Mouse (Mus musculus) forebrain, embryonic 16.5 days (tissue): Measurements from ENCODE around the gene Upk3b. TPM values are rescaled to one million over a fixed set of nuclear protein-coding genes. Genes with fewer than 3 reads are reported as not detected.
A peak's percentile ranks its signal among the peaks of the same experiment; 100 is the strongest.

ENCODE experiments used
- ATAC-seq: fragments of 200-750 bp; cut with Nextera tagmentation; 2 replicates; pipeline ENCODE4 v1.8.0; 2017; ENCODE audit warnings: mild to moderate bottlenecking, moderate library complexity
- H3K27ac ChIP-seq: fragments of 300-500 bp; sonication (generic); 2 replicates; pipeline ENCODE4 v1.5.1; 2014; ENCODE audit warnings: low read length, control low read depth
- H3K27me3 ChIP-seq: fragments of 300-500 bp; sonication (generic); replicated peaks from 2 replicates; pipeline ENCODE4 v1.6.1; 2014; ENCODE audit warnings: low read length; ENCODE audit not compliant: control insufficient read depth, insufficient read depth
- H3K36me3 ChIP-seq: fragments of 300-500 bp; sonication (generic); 2 replicates; pipeline ENCODE4 v1.6.1; 2014; ENCODE audit not compliant: control insufficient read depth, insufficient read depth
- H3K4me1 ChIP-seq: fragments of 300-500 bp; sonication (generic); replicated peaks from 2 replicates; pipeline ENCODE4 v1.6.1; 2014; ENCODE audit warnings: low read length; ENCODE audit not compliant: control insufficient read depth, insufficient read depth
- H3K4me2 ChIP-seq: fragments of 300-500 bp; sonication (generic); 2 replicates; pipeline ENCODE4 v1.6.1; 2014; ENCODE audit warnings: mild to moderate bottlenecking, low read length, control low read depth
- H3K4me3 ChIP-seq: fragments of 300-500 bp; sonication (generic); replicated peaks from 2 replicates; pipeline ENCODE4 v1.5.1; 2014; ENCODE audit warnings: mild to moderate bottlenecking, low read length, control low read depth
- H3K9ac ChIP-seq: fragments of 300-500 bp; sonication (generic); replicated peaks from 2 replicates; pipeline ENCODE4 v1.6.1; 2014; ENCODE audit warnings: low read depth, low read length, control low read depth
- H3K9me3 ChIP-seq: fragments of 300-500 bp; sonication (generic); 2 replicates; pipeline ENCODE4 v1.6.1; 2016; ENCODE audit warnings: low read length; ENCODE audit not compliant: control insufficient read depth
- WGBS: fragments of 180-500 bp; shearing (Covaris S2); extraction: QIAGEN DNeasy Blood & Tissue Kit; methylation state at CpG from one replicate; pipeline ENCODE4 v1.1.7; 2014; 5-methylcytosine and 5-hydroxymethylcytosine counted together
- polyA plus RNA-seq: library from polyadenylated mRNA; unstranded; fragments of >200 nt; fragmentation: Nextera tagmentation; extraction: Ambion mirVana; gene quantifications from 2 replicates; pipeline ENCODE4 v1.2.1, GENCODE M21; 2015

Upk3b gene
- polyA plus RNA-seq, 1 experiment from 2014 or later, result not detected

DNA sequence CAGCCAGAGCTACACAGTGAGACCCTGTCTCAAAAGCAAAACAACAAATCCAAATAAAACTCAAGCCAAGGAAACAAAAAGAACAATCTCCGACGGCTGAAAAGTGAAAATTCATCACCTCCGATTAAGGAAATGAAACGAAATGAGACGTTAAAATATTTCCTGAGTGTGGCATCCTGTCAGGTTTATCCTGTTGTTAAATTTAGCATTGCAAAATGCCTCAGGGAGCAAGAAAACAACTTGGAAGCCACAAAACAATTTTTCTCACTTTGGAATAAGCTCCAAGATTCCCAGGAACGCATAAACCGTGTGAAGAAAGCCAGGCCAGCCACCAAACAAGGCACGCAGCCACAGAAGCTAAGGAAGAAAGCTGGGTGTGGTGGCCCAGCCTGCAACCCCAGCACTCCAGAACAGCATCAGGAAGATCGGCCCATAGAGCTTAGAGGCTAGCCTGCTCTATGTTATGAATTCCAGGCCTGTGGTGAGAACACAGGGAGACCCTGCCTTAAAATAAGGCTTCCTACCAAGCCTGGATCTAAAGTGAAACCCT lies 38.8 kb downstream of the Upk3b start:
- Histone ChIP-seq H3K9me3 (no peaks in the 10 kb centered on the region), H3K27me3 (no peaks in the 10 kb centered on the region), H3K4me3 (no peak overlapping the region), H3K4me1 (peaks cover 9% of the 10 kb centered on the region), H3K4me2 (no peak overlapping the region), H3K27ac (no peak overlapping the region), H3K9ac (no peak overlapping the region), H3K36me3 (no peaks in the 10 kb centered on the region)
- ATAC-seq, result no peak
- WGBS, result 77% methylated on average over 9 of the region's 9 CpGs

DNA sequence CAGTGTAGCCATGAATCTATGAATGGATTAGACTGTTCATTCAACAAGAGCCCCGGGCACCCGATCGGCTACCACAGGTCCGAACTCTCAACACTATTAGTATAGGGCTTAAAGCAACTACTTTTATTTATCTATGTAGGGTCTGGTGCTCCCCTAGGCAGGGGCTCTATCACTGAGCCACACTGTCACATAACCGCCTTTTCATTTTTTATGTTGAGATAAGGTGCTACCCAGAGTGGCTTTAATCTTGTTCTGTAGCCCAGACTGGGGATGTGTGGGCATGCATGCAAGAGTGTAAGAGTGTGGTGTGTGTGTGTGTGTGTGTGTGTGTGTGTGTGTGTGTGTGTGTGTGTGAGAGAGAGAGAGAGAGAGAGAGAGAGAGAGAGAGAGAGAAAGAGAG lies 39.8 kb downstream of the Upk3b start:
- Histone ChIP-seq H3K36me3 (no peaks in the 10 kb centered on the region), H3K4me3 (no peak overlapping the region), H3K4me2 (no peak overlapping the region), H3K4me1 (peaks cover 9% of the 10 kb centered on the region), H3K27me3 (no peaks in the 10 kb centered on the region), H3K9ac (no peak overlapping the region), H3K27ac (no peak overlapping the region), H3K9me3 (no peaks in the 10 kb centered on the region)
- no peak for ATAC-seq
- 96% methylated on average over 5 of the region's 5 CpGs for WGBS

- Histone ChIP-seq H3K27me3 (peaks cover 5% of the 10 kb centered on the region; the same call in 1 of the 2 replicates), H3K27ac (no peak overlapping the region), H3K9ac (no peak overlapping the region), H3K4me2 (no peak overlapping the region), H3K9me3 (no peaks in the 10 kb centered on the region), H3K36me3 (no peaks in the 10 kb centered on the region), H3K4me1 (peaks cover 19% of the 10 kb centered on the region), H3K4me3 (no peak overlapping the region)
- no peak for ATAC-seq
- 81% methylated on average over 4 of the region's 4 CpGs for WGBS
These were observed 44.0 kb downstream of the Upk3b start for GRCm38 (mm10) chr5:136082345-136082744.

- Histone ChIP-seq H3K27ac (no peak within 1 kb of the TSS), H3K27me3 (peaks cover 5% of the 10 kb centered on the region; the same call in 1 of the 2 replicates), H3K36me3 (no peaks in the 10 kb centered on the region), H3K9ac (peak within 1 kb of the TSS; percentile 64), H3K4me2 (peak within 1 kb of the TSS; percentile 89), H3K4me1 (peaks cover 19% of the 10 kb centered on the region), H3K9me3 (no peaks in the 10 kb centered on the region), H3K4me3 (peak within 1 kb of the TSS; percentile 61)
- peak; percentile 99 for ATAC-seq
- WGBS, result 0% methylated on average over 23 of the region's 28 CpGs
These were observed 45.4 kb downstream of the Upk3b start, which contains the start of gene Rasa4 for GRCm38 (mm10) chr5:136083669-136084107. TSS of gene Rasa4 (plus strand) at chr5:136083916.

DNA sequence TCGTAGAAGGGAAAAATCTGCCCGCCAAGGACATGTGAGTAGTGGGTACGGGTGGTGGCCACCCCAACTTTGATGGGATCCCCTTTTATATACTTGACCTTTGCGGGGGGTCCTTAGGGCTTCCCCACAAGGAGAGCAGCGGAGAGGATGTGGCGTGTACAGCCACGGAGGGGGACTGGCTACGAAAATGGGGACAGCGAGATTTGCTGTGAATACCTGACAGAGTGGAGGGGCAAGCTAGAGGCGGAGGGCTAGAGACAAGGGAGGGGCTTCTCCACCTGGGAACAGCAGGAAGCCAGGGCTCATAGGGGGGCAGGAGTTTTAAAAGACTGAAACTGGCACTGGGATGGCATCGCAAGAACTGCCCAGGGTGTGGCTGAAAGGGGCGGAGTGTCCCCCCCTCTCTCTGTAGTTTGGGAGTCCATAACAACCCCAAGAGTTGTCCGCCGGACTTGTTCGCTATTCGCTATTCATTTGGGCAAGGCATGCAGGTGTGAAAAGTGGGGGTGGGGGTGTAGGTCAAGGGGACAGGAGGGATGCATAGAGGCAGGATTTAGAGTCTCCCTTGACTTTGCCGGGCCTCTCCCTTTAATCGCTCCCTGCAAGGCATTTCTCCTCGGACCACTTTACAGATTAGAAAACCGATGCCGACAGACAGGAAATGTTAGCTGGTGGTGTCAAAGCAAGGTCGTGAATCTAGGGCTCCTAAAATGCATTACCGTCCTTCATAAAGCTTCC lies 46.0 kb downstream of the Upk3b start:
- peak; percentile 29 for ATAC-seq
- H3K4me1 ChIP-seq, result peaks cover 19% of the 10 kb centered on the region
- H3K36me3 ChIP-seq, result no peaks in the 10 kb centered on the region
- no peaks in the 10 kb centered on the region for H3K9me3 ChIP-seq
- H3K27me3 ChIP-seq, result peaks cover 5% of the 10 kb centered on the region; the same call in 1 of the 2 replicates
- peak overlapping the region; percentile 89 for H3K4me2 ChIP-seq
- peak overlapping the region; percentile 64 for H3K9ac ChIP-seq
- 2% methylated on average over 23 of the region's 23 CpGs for WGBS
- peak overlapping the region; percentile 61 for H3K4me3 ChIP-seq
- no peak overlapping the region for H3K27ac ChIP-seq

DNA sequence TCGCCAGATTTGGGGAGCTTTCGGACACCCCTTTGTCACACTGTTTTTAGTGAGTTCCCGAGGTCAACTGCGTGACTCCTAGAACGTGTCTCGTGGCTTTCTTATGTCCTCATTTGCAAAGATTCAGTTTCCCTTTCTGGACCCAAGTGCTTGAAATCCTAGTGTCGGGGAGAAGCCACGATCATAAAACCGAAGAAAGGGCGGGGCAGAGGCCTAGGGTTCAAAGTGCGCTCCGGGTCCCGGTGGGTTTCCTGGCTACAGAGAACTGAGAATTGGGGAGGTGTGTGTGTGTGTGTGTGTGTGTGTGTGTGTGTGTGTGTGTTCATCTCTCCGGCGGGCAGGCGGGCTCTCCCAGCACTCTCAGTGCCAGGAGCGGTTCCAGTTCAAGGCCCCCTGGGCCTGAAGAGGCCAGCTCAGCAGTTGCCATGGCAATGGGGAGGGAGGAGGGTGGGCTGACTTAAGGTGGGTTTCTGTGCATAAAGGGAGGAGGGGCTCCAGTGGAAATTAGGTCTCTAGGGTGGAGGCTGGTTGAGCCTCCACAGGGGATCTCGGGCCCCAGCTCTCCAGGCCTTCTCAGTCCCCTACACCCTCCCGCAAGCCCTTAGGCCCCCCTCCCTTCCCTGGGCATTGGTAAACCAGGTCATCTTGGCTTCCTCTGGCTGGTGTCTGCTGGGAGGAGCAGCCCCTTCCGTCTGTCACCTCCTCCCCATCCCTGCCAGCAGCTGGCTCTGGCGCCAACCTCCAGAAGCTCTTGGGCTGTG lies 46.8 kb downstream of the Upk3b start:
- no peak overlapping the region for H3K9ac ChIP-seq
- H3K9me3 ChIP-seq, result no peaks in the 10 kb centered on the region
- H3K36me3 ChIP-seq, result no peaks in the 10 kb centered on the region
- peak overlapping the region; percentile 61 for H3K4me3 ChIP-seq
- 9% methylated on average over 21 of the region's 21 CpGs for WGBS
- peaks cover 19% of the 10 kb centered on the region for H3K4me1 ChIP-seq
- peaks cover 5% of the 10 kb centered on the region; the same call in 1 of the 2 replicates for H3K27me3 ChIP-seq
- no peak overlapping the region for H3K27ac ChIP-seq
- no peak for ATAC-seq
- H3K4me2 ChIP-seq, result peak overlapping the region; percentile 89

- no peak overlapping the region for H3K4me2 ChIP-seq
- H3K9me3 ChIP-seq, result no peaks in the 10 kb centered on the region
- no peak overlapping the region for H3K9ac ChIP-seq
- ATAC-seq, result no peak
- no peaks in the 10 kb centered on the region for H3K36me3 ChIP-seq
- 92% methylated on average over 8 of the region's 8 CpGs for WGBS
- H3K27me3 ChIP-seq, result peaks cover 5% of the 10 kb centered on the region; the same call in 1 of the 2 replicates
- H3K4me3 ChIP-seq, result no peak overlapping the region
- H3K27ac ChIP-seq, result no peak overlapping the region
- peaks cover 19% of the 10 kb centered on the region for H3K4me1 ChIP-seq
These were observed 48.0 kb downstream of the Upk3b start for GRCm38 (mm10) chr5:136086290-136086689.

GRCm38 (mm10) chr5:136088821-136089575 lies 50.7 kb downstream of the Upk3b start:
- no peak overlapping the region for H3K27ac ChIP-seq
- H3K4me1 ChIP-seq, result peaks cover 16% of the 10 kb centered on the region
- H3K4me3 ChIP-seq, result no peak overlapping the region
- H3K36me3 ChIP-seq, result no peaks in the 10 kb centered on the region
- ATAC-seq, result no peak
- WGBS, result 14% methylated on average over 14 of the region's 14 CpGs
- no peaks in the 10 kb centered on the region for H3K9me3 ChIP-seq
- H3K27me3 ChIP-seq, result peaks cover 5% of the 10 kb centered on the region; the same call in 1 of the 2 replicates
- H3K4me2 ChIP-seq, result no peak overlapping the region
- no peak overlapping the region for H3K9ac ChIP-seq
